In genomic region chr15:81236062-81236461, GRCm38 (mm10) we compare ENCODE assay signal across 10 mouse cellular contexts. TPM values are rescaled to one million over a fixed set of nuclear protein-coding genes. Genes with fewer than 3 reads are reported as not detected.
DNase-seq lines count a peak whose midpoint lies in the region; ATAC-seq and TF ChIP-seq lines count a peak whose summit lies in the region.
"Had no signal": no experiment of that assay in that cellular context is flagged by ENCODE, and none has a peak within 500 bp of the region (broad histone marks: within the 10 kb centered on the region; RNA-seq: fewer than 3 reads in every experiment).

No protein-coding gene starts in this region.

- peak overlapping the region; percentile 72 for H3K4me2 ChIP-seq in heart, embryonic 12.5 days
- H3K4me2 ChIP-seq in forebrain, embryonic 16.5 days (ENCODE audit: low read length), result peak overlapping the region; percentile 87
- H3K4me2 ChIP-seq in liver, embryonic 15.5 days, result peak overlapping the region; percentile 55

- intact Hi-C loops in heart, postnatal 14 days (cut with DNase I), result loop anchor here (2.0 to 5.0 kb wide), 2 partner anchors 67 to 116 kb away; no protein-coding TSS in a partner anchor

- 0 out of 2 replicates have a peak overlapping the region, but pooled peaks have one; percentile 55 for H3K9ac ChIP-seq in heart, embryonic 12.5 days
- H3K9ac ChIP-seq in forebrain, embryonic 16.5 days (replicated peaks; ENCODE audit: low read depth, low read length), result no peak overlapping the region
- H3K9ac ChIP-seq in liver, embryonic 15.5 days, result no peak overlapping the region

- WGBS in heart, embryonic 12.5 days, result 4% methylated on average over 8 of the region's 8 CpGs
- WGBS in forebrain, embryonic 16.5 days, result 5% methylated on average over 8 of the region's 8 CpGs
- whole genome bisulfite sequencing in liver, embryonic 15.5 days (ENCODE audit: insufficient replicate concordance), result 9% methylated on average over 8 of the region's 8 CpGs

- peaks cover 19% of the 10 kb centered on the region for H3K4me1 ChIP-seq in heart, embryonic 12.5 days (replicated peaks)
- peaks cover 19% of the 10 kb centered on the region for H3K4me1 ChIP-seq in E14TG2a.4 (replicated peaks; ENCODE audit: low read depth, low read length)
- peaks cover 13% of the 10 kb centered on the region for H3K4me1 ChIP-seq in forebrain, embryonic 16.5 days (replicated peaks; ENCODE audit: control insufficient read depth, insufficient read depth, low read length)
- H3K4me1 ChIP-seq in liver, embryonic 15.5 days (replicated peaks), result no peaks in the 10 kb centered on the region

- H3K36me3 ChIP-seq in heart, embryonic 12.5 days, result no peaks in the 10 kb centered on the region
- no peaks in the 10 kb centered on the region for H3K36me3 ChIP-seq in E14TG2a.4 (ENCODE audit: insufficient read depth, low read length)
- H3K36me3 ChIP-seq in forebrain, embryonic 16.5 days (ENCODE audit: control insufficient read depth, insufficient read depth), result no peaks in the 10 kb centered on the region
- H3K36me3 ChIP-seq in liver, embryonic 15.5 days (replicated peaks), result no peaks in the 10 kb centered on the region

- H3K9me3 ChIP-seq in heart, embryonic 12.5 days (replicated peaks), result no peaks in the 10 kb centered on the region
- no peaks in the 10 kb centered on the region for H3K9me3 ChIP-seq in E14TG2a.4 (ENCODE audit: low read length)
- no peaks in the 10 kb centered on the region for H3K9me3 ChIP-seq in forebrain, embryonic 16.5 days (ENCODE audit: control insufficient read depth, low read length)
- H3K9me3 ChIP-seq in liver, embryonic 15.5 days (replicated peaks), result no peaks in the 10 kb centered on the region

- no peak for ATAC-seq in heart, embryonic 12.5 days (ENCODE audit: insufficient number of reproducible peaks, low FRiP score)
- no peak for ATAC-seq in forebrain, embryonic 16.5 days
- ATAC-seq in liver, embryonic 15.5 days (ENCODE audit: insufficient read depth), result no peak

- TF ChIP-seq CTCF in E14TG2a.4 (conservative IDR thresholded peaks at IDR 0.05; ENCODE audit: low read length), result no peak

- peaks cover 62% of the 10 kb centered on the region for H3K27me3 ChIP-seq in heart, embryonic 12.5 days (replicated peaks)
- H3K27me3 ChIP-seq in E14TG2a.4 (ENCODE audit: insufficient read depth, low read length), result peaks cover 70% of the 10 kb centered on the region
- H3K27me3 ChIP-seq in forebrain, embryonic 16.5 days (replicated peaks; ENCODE audit: control insufficient read depth, insufficient read depth, low read length), result no peaks in the 10 kb centered on the region
- H3K27me3 ChIP-seq in liver, embryonic 15.5 days, result peaks cover 60% of the 10 kb centered on the region

- no peak for DNase-seq in heart, postnatal 14 days
- DNase-seq in ovary, postnatal 36 days (ENCODE audit: low spot score), result no peak
- DNase-seq in gastrocnemius, postnatal 4 days (ENCODE audit: low spot score in 2 of 2), result no peak
- DNase-seq in urinary bladder, postnatal 14 days (ENCODE audit: low spot score), result no peak
- DNase-seq: thymus, postnatal 14 days had no signal

- no peak overlapping the region for H3K27ac ChIP-seq in heart, embryonic 12.5 days (ENCODE audit: poor library complexity, severe bottlenecking)
- no peak overlapping the region for H3K27ac ChIP-seq in forebrain, embryonic 16.5 days (ENCODE audit: low read length)
- H3K27ac ChIP-seq in liver, embryonic 15.5 days (replicated peaks), result no peak overlapping the region

- peak overlapping the region; percentile 41 for H3K4me3 ChIP-seq in heart, embryonic 12.5 days
- H3K4me3 ChIP-seq in E14TG2a.4 (replicated peaks; ENCODE audit: low read length), result peak overlapping the region; percentile 71
- peak overlapping the region; percentile 51 for H3K4me3 ChIP-seq in forebrain, embryonic 16.5 days (replicated peaks; ENCODE audit: low read length)
- no peak overlapping the region for H3K4me3 ChIP-seq in liver, embryonic 15.5 days (replicated peaks)

RNA-seq across cellular contexts. Expression of gene Mchr1, which starts 0.8 kb away (rescaled TPM):
- not detected in 2 replicates for polyA plus RNA-seq in heart, embryonic 12.5 days (2016; fragmentation: Nextera tagmentation; extraction: Ambion mirVana)
- not detected for total RNA-seq in heart, postnatal 14 days (2021)
- 1.2 and 2.3 TPM in 2 replicates for polyA plus RNA-seq in forebrain, embryonic 16.5 days (2015; fragmentation: Nextera tagmentation; extraction: Ambion mirVana)
- 0.07 and 0.08 TPM in 2 replicates for polyA plus RNA-seq in liver, embryonic 15.5 days (2015; fragmentation: Nextera tagmentation; extraction: Ambion mirVana)
- total RNA-seq in gastrocnemius, postnatal 4 days (2021), result 1 to 10 TPM; 2.7 to 3.9 TPM
- total RNA-seq: liver, adult 2 months had no signal
- polyA plus RNA-seq: liver, adult 2 months had no signal

RNA-seq across cellular contexts. Expression of gene Mrtfa, which starts 45.5 kb away (rescaled TPM):
- 19.4 TPM in 2 replicates for polyA plus RNA-seq in heart, embryonic 12.5 days (2016; fragmentation: Nextera tagmentation; extraction: Ambion mirVana)
- 10 to 100 TPM; 12.3 to 13.9 TPM for total RNA-seq in heart, postnatal 14 days (2021)
- polyA plus RNA-seq in forebrain, embryonic 16.5 days (2015; fragmentation: Nextera tagmentation; extraction: Ambion mirVana), result 22.0 and 28.3 TPM in 2 replicates
- 5.3 and 5.9 TPM in 2 replicates for polyA plus RNA-seq in liver, embryonic 15.5 days (2015; fragmentation: Nextera tagmentation; extraction: Ambion mirVana)
- 10 to 100 TPM; 54.1 to 55.7 TPM for total RNA-seq in gastrocnemius, postnatal 4 days (2021)
